Mouse (Mus musculus) layer of hippocampus, adult 9-10 months (tissue): Measurements from ENCODE around the gene Cldn17.

Source experiments
- DNase-seq: peaks from one replicate; pipeline ENCODE4 v3.0.0; 2022; ENCODE audit warnings: low spot score

Cldn17 gene

DNA sequence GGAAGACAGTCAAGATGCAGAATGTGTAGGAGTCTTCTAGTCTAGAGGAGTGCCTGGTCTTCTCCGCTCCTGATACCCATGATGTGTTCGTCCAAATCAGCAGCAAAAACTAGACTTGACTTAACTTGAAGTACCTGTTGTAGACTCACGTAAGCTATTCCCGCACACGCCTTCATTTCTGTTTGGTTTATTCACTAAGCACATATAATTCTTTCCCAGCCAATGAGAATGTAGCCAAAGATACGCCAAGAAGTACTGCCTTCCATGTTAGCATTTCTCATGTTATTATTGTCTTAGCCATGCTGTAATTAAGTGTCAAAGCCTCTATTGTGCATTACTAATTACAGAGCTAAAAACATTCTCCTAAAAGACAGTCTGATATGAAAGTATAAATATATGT lies at the start of gene Cldn17:
Gene Cldn17, minus strand, starts transcription at position 101 of the 400 bp plus-strand sequence.
- DNase-seq, result no peak

DNA sequence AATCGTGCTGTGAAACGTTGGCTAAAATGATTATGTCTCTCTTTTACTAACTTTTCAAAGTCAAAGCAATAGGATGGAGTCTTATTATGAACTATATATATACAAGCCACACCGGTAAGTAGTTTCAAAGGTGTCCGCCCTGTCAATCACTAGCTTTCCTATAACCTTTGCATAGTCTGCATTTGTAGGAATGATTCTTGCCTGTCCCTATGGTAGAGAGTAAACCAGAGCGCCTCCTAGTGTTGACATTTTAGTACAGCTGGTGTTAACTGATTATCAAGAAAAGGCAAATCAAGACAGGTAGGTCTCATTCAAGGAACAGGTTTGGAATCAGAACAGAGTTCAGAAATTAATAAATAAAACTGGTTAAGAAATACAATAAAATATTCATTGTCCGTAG lies 35.7 kb upstream of the Cldn17 start:
- peak; percentile 27 for DNase-seq

DNA sequence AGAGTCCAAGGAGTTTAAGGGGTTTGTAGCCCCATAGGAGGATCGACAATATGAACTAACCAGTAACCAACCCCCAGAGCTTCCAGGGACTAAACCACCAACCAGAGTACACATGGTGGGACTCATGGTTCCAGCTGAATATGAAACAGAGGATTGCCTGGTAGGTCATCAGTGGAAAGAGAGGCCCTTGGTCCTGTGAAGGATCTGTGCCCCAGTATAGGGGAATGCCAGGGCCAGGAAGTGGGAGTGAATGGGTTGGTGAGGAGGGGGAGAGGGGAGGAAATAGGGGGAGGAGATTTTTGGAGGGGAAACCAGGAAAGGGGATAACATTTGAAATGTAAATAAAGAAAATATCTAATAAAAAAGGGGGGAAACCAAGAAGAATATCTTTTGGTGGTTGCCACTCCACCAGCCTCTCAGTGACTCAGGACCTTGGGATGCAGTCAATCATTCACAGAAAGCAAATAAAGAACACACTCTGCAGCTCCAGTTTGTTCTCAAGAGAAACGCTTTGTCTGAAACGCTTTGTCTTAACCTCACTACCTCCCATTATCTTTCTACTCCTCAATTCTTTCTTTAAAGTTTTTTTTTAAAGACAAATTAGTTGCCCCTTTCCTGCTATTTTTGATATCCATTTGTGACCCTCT lies 33.2 kb upstream of the Cldn17 start:
- DNase-seq, result no peak

DNA sequence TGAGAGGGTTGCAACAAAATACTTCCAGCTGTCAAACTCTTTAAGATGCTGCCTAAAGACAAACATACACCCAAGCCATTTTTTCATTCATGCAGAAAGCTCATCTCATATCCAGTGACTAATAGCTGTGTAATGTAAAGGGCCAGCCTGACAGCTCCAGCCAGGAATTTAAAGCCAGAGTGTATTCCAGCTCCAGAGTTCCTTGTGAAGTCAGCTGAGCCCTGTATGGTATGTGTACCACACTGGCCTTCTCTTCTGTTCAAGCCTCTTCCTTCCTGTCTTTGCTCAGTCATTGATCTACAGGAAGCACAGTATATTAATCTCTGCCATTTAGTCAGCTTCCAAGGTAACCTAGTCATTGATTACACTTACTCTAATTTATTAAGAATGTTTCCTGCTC lies 4.6 kb upstream of the Cldn17 start:
- no peak for DNase-seq

DNA sequence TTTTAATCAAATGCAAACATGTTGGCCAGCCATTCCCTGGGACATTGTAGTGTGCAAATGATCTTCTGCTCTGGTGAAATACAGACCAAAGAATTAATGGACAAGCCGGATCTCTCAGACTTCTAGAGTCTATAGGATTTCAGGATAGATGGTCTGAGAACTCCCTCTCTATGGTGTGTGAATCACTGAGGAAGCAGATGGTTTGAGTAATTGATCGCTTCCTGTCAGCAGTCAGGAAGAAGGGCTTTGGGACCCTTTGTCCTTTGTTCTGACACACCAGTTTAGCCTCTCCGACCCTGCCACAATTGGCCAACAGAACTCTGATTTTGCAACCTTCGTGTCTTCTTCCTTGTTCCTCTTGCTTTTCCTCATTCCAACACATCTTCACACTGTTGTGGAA lies 1.4 kb upstream of the Cldn17 start:
- no peak for DNase-seq

DNA sequence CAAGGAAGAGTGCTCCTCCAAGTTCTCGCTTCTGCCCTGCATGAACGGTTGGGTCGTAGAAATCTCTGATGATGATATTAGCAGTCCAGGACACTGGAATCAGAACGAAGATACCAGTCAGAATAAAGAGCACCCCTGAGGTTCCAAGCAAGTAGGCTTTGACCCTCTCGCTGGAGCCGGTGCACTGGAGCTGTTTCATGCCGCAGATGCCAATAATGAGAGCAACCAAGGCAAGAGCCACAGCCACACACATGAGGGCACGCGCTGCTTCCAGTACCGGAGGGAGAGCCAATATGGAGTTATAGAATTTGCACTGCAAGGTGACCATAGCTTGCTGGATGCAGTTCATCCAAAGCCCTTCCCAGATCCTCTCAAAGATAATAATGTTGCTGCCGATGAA lies 440 bp downstream of the Cldn17 start:
- no peak for DNase-seq

DNA sequence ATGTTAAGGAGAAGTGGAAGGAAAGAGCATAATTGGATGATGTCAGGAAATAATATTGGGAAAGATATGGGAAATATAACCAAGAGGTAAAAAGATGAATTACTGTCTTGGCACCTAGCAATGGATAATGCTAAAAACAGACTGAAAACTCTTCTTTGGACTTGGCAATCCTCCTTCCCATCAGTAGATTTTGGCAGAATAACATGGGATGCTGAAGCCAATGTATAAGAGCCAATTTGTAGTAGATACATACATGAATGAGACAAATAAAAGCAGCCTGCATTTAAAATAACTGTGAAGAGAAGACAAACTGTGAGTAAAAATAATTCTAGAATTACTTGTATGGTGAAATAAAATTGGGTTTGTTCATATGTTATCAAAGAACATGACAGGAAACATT lies 18.7 kb downstream of the Cldn17 start:
- no peak for DNase-seq

DNA sequence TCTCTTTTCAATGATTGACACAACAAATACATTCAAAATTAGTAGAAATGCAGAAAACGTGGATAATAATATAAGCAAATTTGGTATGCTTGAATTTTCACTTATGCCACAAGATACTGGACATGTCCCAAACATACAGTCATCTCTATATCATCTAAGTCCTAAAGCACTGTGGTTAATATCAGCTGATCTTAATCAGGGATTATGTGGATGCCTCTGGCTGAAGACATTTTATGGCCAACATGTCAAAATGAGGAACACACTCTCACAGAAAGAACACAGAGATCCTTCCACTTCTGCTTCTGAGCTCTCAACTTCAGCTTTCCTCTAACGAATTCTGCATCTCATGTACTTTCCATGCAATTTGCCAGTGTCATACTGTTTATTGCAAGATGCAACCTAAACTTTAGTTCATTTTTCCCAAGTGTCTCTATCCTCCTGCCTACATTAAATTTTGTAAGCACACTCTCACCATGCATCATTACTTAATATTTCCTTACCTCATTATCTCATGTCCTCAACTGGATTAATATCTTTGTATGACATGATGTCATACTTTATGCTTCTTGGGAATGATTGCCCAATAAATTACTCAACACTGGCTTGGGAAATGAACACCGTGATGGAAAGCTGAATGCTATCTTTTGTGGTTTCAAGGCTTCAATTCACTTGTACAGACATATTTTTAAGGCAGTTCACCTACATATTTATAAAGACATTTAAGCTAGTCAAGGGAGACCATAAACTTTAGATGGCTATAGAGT lies 26.6 kb downstream of the Cldn17 start:
- DNase-seq, result no peak

DNA sequence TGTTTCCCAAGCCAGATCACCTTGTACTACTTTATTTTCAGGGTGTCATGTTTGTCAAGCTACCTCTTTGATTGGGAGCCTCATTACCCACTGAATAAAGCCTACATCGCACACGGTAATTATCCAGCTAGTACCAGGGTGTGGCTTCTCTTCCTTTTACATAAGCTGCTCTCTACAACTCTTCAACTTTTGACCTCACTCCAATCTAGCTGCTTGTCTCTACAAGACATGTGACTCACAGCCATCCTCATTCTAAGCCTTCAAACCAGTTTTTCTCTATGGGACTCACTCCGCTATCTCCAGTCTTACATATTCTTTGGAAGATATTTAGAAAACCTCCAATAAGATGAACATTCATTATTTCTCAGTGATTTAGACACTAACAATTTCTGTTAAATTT lies 43.5 kb downstream of the Cldn17 start:
- DNase-seq, result no peak
